Mouse (Mus musculus) liver, postnatal 0 days (tissue): ENCODE data around the gene Pclo. TPM values are rescaled to one million over a fixed set of nuclear protein-coding genes. Genes with fewer than 3 reads are reported as not detected.

Source experiments
- ATAC-seq: fragments of 200-750 bp; cut with Nextera tagmentation; 2 replicates; pipeline ENCODE4 v1.8.0; 2017; ENCODE audit warnings: mild to moderate bottlenecking, moderate library complexity
- DNase-seq: peaks from one replicate; pipeline ENCODE4 v3.0.0-alpha.2; 2016
- H3K27ac ChIP-seq: fragments of 300-500 bp; sonication (generic); 2 replicates; pipeline ENCODE4 v1.5.1; 2014; ENCODE audit warnings: antibody characterized with exemption, moderate library complexity, mild to moderate bottlenecking, low read depth
- H3K27me3 ChIP-seq: fragments of 300-500 bp; sonication (generic); 2 replicates; pipeline ENCODE4 v1.6.1; 2014; ENCODE audit warnings: low read length, control low read depth, mixed read lengths; ENCODE audit not compliant: insufficient read depth
- H3K36me3 ChIP-seq: fragments of 300-500 bp; sonication (generic); replicated peaks from 2 replicates; pipeline ENCODE4 v1.6.1; 2014; ENCODE audit warnings: mild to moderate bottlenecking, control low read depth, low read length, moderate library complexity, mixed read lengths; ENCODE audit not compliant: insufficient read depth
- H3K4me1 ChIP-seq: fragments of 300-500 bp; sonication (generic); 2 replicates; pipeline ENCODE4 v1.6.1; 2014; ENCODE audit warnings: antibody characterized with exemption, mild to moderate bottlenecking, control low read depth; ENCODE audit not compliant: insufficient read depth
- H3K4me2 ChIP-seq: fragments of 300-500 bp; sonication (generic); 2 replicates; pipeline ENCODE4 v1.6.1; 2014; ENCODE audit warnings: low read depth, mild to moderate bottlenecking, low read length, moderate library complexity, mixed read lengths
- H3K4me3 ChIP-seq: fragments of 300-500 bp; sonication (generic); 2 replicates; pipeline ENCODE4 v1.5.1; 2014; ENCODE audit warnings: low read depth, low read length
- H3K9ac ChIP-seq: fragments of 300-500 bp; sonication (generic); replicated peaks from 2 replicates; pipeline ENCODE4 v1.6.1; 2014; ENCODE audit warnings: mild to moderate bottlenecking, moderate library complexity
- H3K9me3 ChIP-seq: fragments of 300-500 bp; sonication (generic); 2 replicates; pipeline ENCODE4 v1.6.1; 2016; ENCODE audit warnings: mild to moderate bottlenecking, control low read depth, low read length, mixed read lengths
- CTCF ChIP-seq: sonication (generic); IDR thresholded peaks from 2 replicates; pipeline ENCODE4 v1.5.1; 2016; ENCODE audit warnings: antibody characterized with exemption, low read depth
- EP300 ChIP-seq: IDR thresholded peaks from 2 replicates; pipeline ENCODE4 v1.6.1; 2016; ENCODE audit warnings: antibody characterized with exemption, low read depth, mild to moderate bottlenecking
- WGBS: fragments of 180-500 bp; shearing (Covaris S2); extraction: QIAGEN DNeasy Blood & Tissue Kit; methylation state at CpG from one replicate; pipeline ENCODE4 v1.1.7; 2014; ENCODE audit not compliant: insufficient replicate concordance; 5-methylcytosine and 5-hydroxymethylcytosine counted together
- polyA plus RNA-seq: library from polyadenylated mRNA; unstranded; fragments of >200 nt; fragmentation: Nextera tagmentation; extraction: Ambion mirVana; gene quantifications from 2 replicates; pipeline ENCODE4 v1.2.1, GENCODE M21; 2015

The Pclo gene
- polyA plus RNA-seq, 1 experiment from 2014 or later = not detected

DNA sequence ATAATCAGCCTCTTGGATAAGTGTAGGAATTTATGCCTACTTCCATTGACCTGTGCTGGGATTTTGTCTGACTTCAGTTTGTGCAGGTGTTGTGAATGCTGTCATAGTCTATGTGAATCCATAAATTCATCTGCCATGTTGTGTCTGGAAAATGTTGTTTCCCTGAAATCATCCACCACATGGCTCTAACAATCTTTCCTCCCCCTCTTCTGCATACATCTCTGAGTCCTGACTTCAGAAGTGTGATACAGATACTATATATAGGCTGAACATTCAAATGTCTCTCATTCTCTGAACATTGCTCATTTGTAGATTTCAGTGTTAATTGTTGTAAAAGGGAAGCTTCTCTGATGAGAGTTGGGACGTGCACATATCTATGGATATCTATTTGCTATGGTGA is 147.5 kb downstream of the Pclo start:
- TF ChIP-seq EP300 (no peak), CTCF (no peak)

DNA sequence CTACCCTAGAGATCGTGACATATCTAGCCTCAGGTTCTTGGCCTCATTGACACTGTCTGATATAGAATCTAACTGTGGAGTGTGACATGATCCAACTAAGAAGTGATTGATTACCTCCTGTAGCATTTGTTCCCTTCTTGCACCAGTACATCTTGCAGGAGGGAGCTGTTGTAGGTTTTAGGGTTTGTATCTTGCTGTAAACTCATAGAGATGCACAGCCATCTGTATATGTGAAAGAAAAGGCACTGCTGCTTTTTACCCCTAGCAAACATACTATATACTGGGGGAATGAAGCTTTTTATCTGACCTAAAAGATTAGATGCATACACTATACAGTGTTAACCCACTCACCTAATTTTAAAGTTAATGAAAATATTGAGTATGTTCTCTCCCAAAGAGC is 147.9 kb downstream of the Pclo start:
- Histone ChIP-seq H3K4me1 (no peaks in the 10 kb centered on the region), H3K27me3 (no peaks in the 10 kb centered on the region), H3K4me2 (no peak overlapping the region), H3K27ac (no peak overlapping the region), H3K9ac (no peak overlapping the region), H3K9me3 (no peaks in the 10 kb centered on the region), H3K4me3 (no peak overlapping the region), H3K36me3 (no peaks in the 10 kb centered on the region)
- ATAC-seq (no peak), DNase-seq (no peak)
- TF ChIP-seq EP300 (no peak), CTCF (no peak)
- 60% methylated on average over 1 of the region's 1 CpGs for WGBS

More for the DNA sequence above, 147.5 kb downstream of the Pclo start:
- Histone ChIP-seq H3K4me3 (no peak overlapping the region), H3K27ac (no peak overlapping the region), H3K36me3 (no peaks in the 10 kb centered on the region), H3K27me3 (no peaks in the 10 kb centered on the region), H3K9ac (no peak overlapping the region), H3K4me1 (no peaks in the 10 kb centered on the region), H3K4me2 (no peak overlapping the region), H3K9me3 (no peaks in the 10 kb centered on the region)
- WGBS = 49% methylated on average over 1 of the region's 1 CpGs
- ATAC-seq (no peak), DNase-seq (no peak)

GRCm38 (mm10) chr5:14680419-14680818 is 165.7 kb downstream of the Pclo start:
- 81% methylated on average over 6 of the region's 6 CpGs for WGBS
- H3K27ac ChIP-seq = no peak overlapping the region
- no peak overlapping the region for H3K4me2 ChIP-seq
- TF ChIP-seq EP300 (no peak), CTCF (no peak)
- ATAC-seq (no peak), DNase-seq (no peak)
- H3K36me3 ChIP-seq = no peaks in the 10 kb centered on the region
- no peak overlapping the region for H3K9ac ChIP-seq
- no peak overlapping the region for H3K4me3 ChIP-seq
- H3K9me3 ChIP-seq = no peaks in the 10 kb centered on the region
- no peaks in the 10 kb centered on the region for H3K4me1 ChIP-seq
- no peaks in the 10 kb centered on the region for H3K27me3 ChIP-seq

- 69% methylated on average over 2 of the region's 2 CpGs for WGBS
- DNase-seq = no peak
- ATAC-seq = no peak
Measured at GRCm38 (mm10) chr5:14691995-14692394, 177.3 kb downstream of the Pclo start.

GRCm38 (mm10) chr5:14696745-14697144 is 182.0 kb downstream of the Pclo start:
- H3K4me3 ChIP-seq = no peak overlapping the region
- H3K27ac ChIP-seq = no peak overlapping the region
- H3K27me3 ChIP-seq = no peaks in the 10 kb centered on the region
- WGBS = 79% methylated on average over 2 of the region's 2 CpGs
- no peaks in the 10 kb centered on the region for H3K4me1 ChIP-seq
- ATAC-seq (no peak), DNase-seq (no peak)
- H3K9me3 ChIP-seq = no peaks in the 10 kb centered on the region
- no peak overlapping the region for H3K4me2 ChIP-seq
- no peak overlapping the region for H3K9ac ChIP-seq
- no peaks in the 10 kb centered on the region for H3K36me3 ChIP-seq
- TF ChIP-seq EP300 (no peak), CTCF (no peak)

More at GRCm38 (mm10) chr5:14691995-14692394, 177.3 kb downstream of the Pclo start:
- Histone ChIP-seq H3K27me3 (no peaks in the 10 kb centered on the region), H3K9ac (no peak overlapping the region), H3K36me3 (no peaks in the 10 kb centered on the region), H3K4me2 (no peak overlapping the region), H3K4me1 (no peaks in the 10 kb centered on the region), H3K27ac (no peak overlapping the region), H3K4me3 (no peak overlapping the region), H3K9me3 (no peaks in the 10 kb centered on the region)
- TF ChIP-seq EP300 = no peak
- no peak for TF ChIP-seq CTCF

- H3K9ac ChIP-seq = no peak overlapping the region
- no peak for DNase-seq
- TF ChIP-seq CTCF (no peak), EP300 (no peak)
Measured at GRCm38 (mm10) chr5:14700900-14701299, 186.2 kb downstream of the Pclo start.

DNA sequence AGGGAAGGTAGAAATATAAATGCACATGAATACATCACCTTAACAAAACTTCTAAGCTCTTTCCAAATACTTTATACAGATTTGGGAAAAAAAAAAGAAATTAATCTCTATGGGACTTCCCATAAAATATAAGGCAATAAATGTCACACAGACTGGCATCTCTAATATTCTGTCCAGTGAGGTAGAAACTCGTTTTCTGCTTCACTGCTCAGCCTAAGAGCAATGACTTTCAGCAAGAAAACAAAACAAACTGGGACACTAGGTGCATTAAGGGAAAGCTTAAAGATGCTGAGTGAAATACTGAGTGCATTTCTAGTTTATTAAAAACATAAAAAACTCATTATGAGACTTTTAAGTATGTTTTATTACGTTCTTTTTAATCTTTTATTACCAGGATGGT is 190.7 kb downstream of the Pclo start:
- Histone ChIP-seq H3K4me2 (no peak overlapping the region), H3K27me3 (no peaks in the 10 kb centered on the region), H3K9ac (no peak overlapping the region), H3K9me3 (no peaks in the 10 kb centered on the region), H3K4me3 (no peak overlapping the region), H3K4me1 (no peaks in the 10 kb centered on the region), H3K27ac (no peak overlapping the region), H3K36me3 (no peaks in the 10 kb centered on the region)
- TF ChIP-seq CTCF (no peak), EP300 (no peak)
- ATAC-seq (no peak), DNase-seq (no peak)
- whole genome bisulfite sequencing = 55% methylated on average over 2 of the region's 2 CpGs

More at GRCm38 (mm10) chr5:14700900-14701299, 186.2 kb downstream of the Pclo start:
- Histone ChIP-seq H3K27ac (no peak overlapping the region), H3K36me3 (no peaks in the 10 kb centered on the region), H3K4me3 (no peak overlapping the region), H3K4me2 (no peak overlapping the region), H3K27me3 (no peaks in the 10 kb centered on the region), H3K4me1 (no peaks in the 10 kb centered on the region), H3K9me3 (no peaks in the 10 kb centered on the region)
- no peak for ATAC-seq
